Mouse (Mus musculus): ENCODE measurements at regions not wholly inside any gene's neighbourhood (a gene's known extent, or its start where the extent isn't known, plus 50 kb on each side); places are given as distances from the start of the nearest gene placed in this dataset.

DNA sequence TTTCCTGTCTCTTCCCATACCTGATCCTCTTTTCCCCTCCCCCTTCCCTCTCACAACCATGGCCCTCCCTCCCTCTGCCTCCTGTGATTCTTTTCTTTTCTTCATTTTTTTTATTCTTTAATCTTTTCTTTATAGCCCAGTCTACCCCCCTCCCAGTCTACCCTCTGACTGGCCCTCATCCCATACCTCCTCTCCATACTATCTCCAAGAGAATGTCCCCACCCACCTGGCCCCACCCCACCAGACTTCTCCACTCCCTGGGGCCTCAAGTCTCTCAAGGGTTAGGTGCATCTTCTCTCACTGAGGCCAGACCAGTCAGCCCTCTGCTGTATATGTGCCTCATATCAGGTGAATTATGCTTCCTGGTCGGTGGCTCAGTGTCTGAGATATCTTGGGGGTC lies 61.9 kb upstream of the Gm49339 start:
- no peak for DNase-seq (ENCODE audit: low spot score)
- Histone ChIP-seq H3K27me3 (ENCODE audit: control insufficient read depth, insufficient read depth, low read length) (no peaks in the 10 kb centered on the region), H3K9ac (replicated peaks; ENCODE audit: low read depth, low read length) (no peak overlapping the region), H3K4me1 (ENCODE audit: control insufficient read depth, insufficient read depth) (no peaks in the 10 kb centered on the region), H3K9me3 (replicated peaks; ENCODE audit: control insufficient read depth, low read length) (no peaks in the 10 kb centered on the region), H3K4me3 (ENCODE audit: low read depth, low read length) (no peak overlapping the region), H3K4me2 (ENCODE audit: low read depth, low read length) (no peak overlapping the region), H3K36me3 (replicated peaks; ENCODE audit: control insufficient read depth, insufficient read depth, low read length) (no peaks in the 10 kb centered on the region), H3K27ac (ENCODE audit: low read depth) (no peak overlapping the region)
- ATAC-seq (ENCODE audit: insufficient read depth, low read depth), result no peak
- 50% methylated on average over 1 of the region's 1 CpGs for WGBS
- TF ChIP-seq CTCF (IDR thresholded peaks at IDR 0.05; ENCODE audit: low read depth), result no peak
- no peak for TF ChIP-seq EP300 (IDR thresholded peaks at IDR 0.05; ENCODE audit: low read depth)

DNA sequence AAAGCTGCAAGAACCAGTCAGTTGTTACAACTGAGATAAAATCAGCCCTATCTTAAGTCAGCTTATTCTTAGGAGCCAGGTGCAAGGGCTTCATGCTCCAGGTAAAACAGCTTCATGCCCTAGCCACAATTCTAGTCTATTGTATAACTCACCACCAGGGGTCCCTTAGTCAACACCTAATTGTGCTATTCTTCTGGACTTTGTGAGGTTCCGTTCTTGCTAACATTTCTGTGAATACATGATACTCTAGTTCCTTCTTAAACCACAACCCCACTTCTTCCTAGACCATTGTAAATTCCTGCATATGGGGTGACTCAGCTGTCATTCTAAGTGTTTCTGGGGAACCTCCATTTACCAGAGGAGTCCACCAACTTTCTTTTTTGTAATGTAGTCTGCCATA lies 57.9 kb upstream of the Gm49339 start:
- Histone ChIP-seq H3K4me3 (ENCODE audit: low read depth, low read length) (no peak overlapping the region), H3K4me1 (ENCODE audit: control insufficient read depth, insufficient read depth) (no peaks in the 10 kb centered on the region), H3K9ac (replicated peaks; ENCODE audit: low read depth, low read length) (no peak overlapping the region), H3K9me3 (replicated peaks; ENCODE audit: control insufficient read depth, low read length) (no peaks in the 10 kb centered on the region), H3K27me3 (ENCODE audit: control insufficient read depth, insufficient read depth, low read length) (no peaks in the 10 kb centered on the region), H3K27ac (ENCODE audit: low read depth) (no peak overlapping the region), H3K4me2 (ENCODE audit: low read depth, low read length) (no peak overlapping the region), H3K36me3 (replicated peaks; ENCODE audit: control insufficient read depth, insufficient read depth, low read length) (no peaks in the 10 kb centered on the region)
- ATAC-seq (ENCODE audit: insufficient read depth, low read depth) (no peak), DNase-seq (ENCODE audit: low spot score) (no peak)
- WGBS, result 65% methylated on average over 1 of the region's 1 CpGs
- TF ChIP-seq CTCF (IDR thresholded peaks at IDR 0.05; ENCODE audit: low read depth), result no peak
- TF ChIP-seq EP300 (IDR thresholded peaks at IDR 0.05; ENCODE audit: low read depth), result no peak

All from heart, postnatal 0 days (tissue).